Mouse (Mus musculus) ES-Bruce4 (cell line): ENCODE results near the gene Rab3a. TPM values are rescaled to one million over a fixed set of nuclear protein-coding genes. Genes with fewer than 3 reads are reported as not detected.

ENCODE experiments used
- H3K27ac ChIP-seq: 2 replicates; pipeline ENCODE4 v1.5.1; 2012; ENCODE audit warnings: low read length, inconsistent platforms; ENCODE audit not compliant: insufficient read depth
- H3K27me3 ChIP-seq: 2 replicates; pipeline ENCODE4 v1.6.1; 2012; ENCODE audit warnings: mild to moderate bottlenecking, low read length, inconsistent platforms; ENCODE audit not compliant: control insufficient read depth, poor library complexity, insufficient read depth, severe bottlenecking
- H3K36me3 ChIP-seq: 2 replicates; pipeline ENCODE4 v1.6.1; 2012; ENCODE audit warnings: inconsistent platforms, mild to moderate bottlenecking, low read length, moderate library complexity; ENCODE audit not compliant: control insufficient read depth, poor library complexity, insufficient read depth, severe bottlenecking
- H3K4me1 ChIP-seq: one replicate; pipeline ENCODE4 v1.8.1; 2011; ENCODE audit warnings: low read length; ENCODE audit not compliant: control insufficient read depth, insufficient read depth
- H3K4me3 ChIP-seq: 2 replicates; pipeline ENCODE4 v1.5.1; 2011; ENCODE audit warnings: low read depth, mild to moderate bottlenecking, low read length
- H3K9ac ChIP-seq: 2 replicates; pipeline ENCODE4 v1.6.1; 2012; ENCODE audit warnings: low read depth, mild to moderate bottlenecking, inconsistent platforms; ENCODE audit not compliant: poor library complexity, severe bottlenecking
- H3K9me3 ChIP-seq: replicated peaks from 2 replicates; pipeline ENCODE4 v1.6.1; 2012; ENCODE audit warnings: mild to moderate bottlenecking, low read length, inconsistent platforms; ENCODE audit not compliant: control insufficient read depth, poor library complexity, insufficient read depth, severe bottlenecking
- CTCF ChIP-seq: IDR thresholded peaks from one replicate; pipeline ENCODE4 v1.8.1; 2011; ENCODE audit warnings: low read depth, low read length
- EP300 ChIP-seq: IDR thresholded peaks from 2 replicates; pipeline ENCODE4 v1.6.1; 2011; ENCODE audit warnings: low read depth, low read length; ENCODE audit not compliant: insufficient read depth
- POLR2A ChIP-seq: IDR thresholded peaks from one replicate; pipeline ENCODE4 v1.8.1; 2011; ENCODE audit warnings: low read length; ENCODE audit not compliant: insufficient read depth
- polyA plus RNA-seq: library from polyadenylated mRNA; stranded (reverse); fragments of >200 nt; gene quantifications from 2 replicates; pipeline ENCODE4 v1.2.4, GENCODE M21; 2011; ENCODE audit warnings: low read depth; ENCODE audit not compliant: missing spikeins, insufficient read depth, insufficient read length

The Rab3a gene
- polyA plus RNA-seq, 1 experiment = 6.3 TPM

DNA sequence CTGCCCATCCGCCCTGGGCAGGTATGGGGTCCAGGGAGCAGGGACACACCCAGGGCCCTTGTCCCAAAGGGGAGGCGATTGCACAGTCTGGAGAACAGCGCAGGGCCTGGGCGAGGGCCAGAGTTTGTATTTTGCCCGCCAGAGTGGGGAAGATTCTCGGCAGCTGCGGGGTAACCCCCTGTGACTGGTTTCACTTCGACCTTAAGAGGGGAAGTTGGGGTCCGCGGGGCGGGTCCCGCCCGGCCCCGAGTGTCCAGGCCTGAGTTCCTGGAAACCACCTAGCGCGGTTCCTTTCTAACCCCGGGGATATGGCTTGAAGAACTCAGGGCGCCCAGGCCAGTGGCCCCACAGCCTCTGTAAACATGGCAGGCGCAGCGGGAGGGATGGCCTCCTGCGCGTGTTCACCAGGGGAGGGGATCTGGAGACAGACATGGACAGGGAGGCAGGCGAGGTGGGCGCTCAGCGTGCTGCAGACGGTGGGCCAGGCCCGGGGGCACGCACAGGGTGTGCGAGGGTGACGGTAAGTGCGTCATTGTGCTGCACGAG, 13.8 kb downstream of the Rab3a start:
- Histone ChIP-seq H3K4me1 (peaks cover 4% of the 10 kb centered on the region), H3K4me3 (peak overlapping the region; percentile 49), H3K27me3 (no peaks in the 10 kb centered on the region)

GRCm38 (mm10) chr8:70768956-70769355, 14.5 kb downstream of the Rab3a start:
- H3K36me3 ChIP-seq = peaks cover 2% of the 10 kb centered on the region
- H3K27ac ChIP-seq = peak overlapping the region; percentile 14; the same call in 1 of the 2 replicates
- H3K9ac ChIP-seq = peak overlapping the region; percentile 54
- H3K4me3 ChIP-seq = peak overlapping the region; percentile 49
- no peak for TF ChIP-seq EP300
- no peak for TF ChIP-seq CTCF
- no peak for TF ChIP-seq POLR2A
- H3K9me3 ChIP-seq = no peaks in the 10 kb centered on the region
- no peaks in the 10 kb centered on the region for H3K27me3 ChIP-seq
- peaks cover 4% of the 10 kb centered on the region for H3K4me1 ChIP-seq

More for the DNA sequence above, 13.8 kb downstream of the Rab3a start:
- H3K9me3 ChIP-seq = no peaks in the 10 kb centered on the region
- H3K9ac ChIP-seq = peak overlapping the region; percentile 54
- H3K36me3 ChIP-seq = peaks cover 7% of the 10 kb centered on the region
- H3K27ac ChIP-seq = peak overlapping the region; percentile 14; the same call in 1 of the 2 replicates
- TF ChIP-seq CTCF (no peak), EP300 (no peak), POLR2A (no peak)

GRCm38 (mm10) chr8:70769359-70769758, 14.9 kb downstream of the Rab3a start:
- peak overlapping the region; percentile 14; the same call in 1 of the 2 replicates for H3K27ac ChIP-seq
- TF ChIP-seq POLR2A (no peak), CTCF (no peak), EP300 (no peak)
- H3K4me1 ChIP-seq = peaks cover 4% of the 10 kb centered on the region
- H3K9ac ChIP-seq = peak overlapping the region; percentile 54
- no peaks in the 10 kb centered on the region; the same call in 1 of the 2 replicates for H3K36me3 ChIP-seq
- H3K4me3 ChIP-seq = peak overlapping the region; percentile 49
- H3K27me3 ChIP-seq = no peaks in the 10 kb centered on the region
- H3K9me3 ChIP-seq = no peaks in the 10 kb centered on the region

- Histone ChIP-seq H3K9me3 (no peaks in the 10 kb centered on the region), H3K27me3 (no peaks in the 10 kb centered on the region), H3K4me1 (peaks cover 4% of the 10 kb centered on the region), H3K9ac (no peak overlapping the region), H3K36me3 (no peaks in the 10 kb centered on the region), H3K4me3 (0 out of 2 replicates have a peak overlapping the region, but pooled peaks have one; percentile 0), H3K27ac (no peak overlapping the region)
- TF ChIP-seq POLR2A (no peak), EP300 (no peak), CTCF (no peak)
Observed at GRCm38 (mm10) chr8:70769858-70770257, 15.4 kb downstream of the Rab3a start.

DNA sequence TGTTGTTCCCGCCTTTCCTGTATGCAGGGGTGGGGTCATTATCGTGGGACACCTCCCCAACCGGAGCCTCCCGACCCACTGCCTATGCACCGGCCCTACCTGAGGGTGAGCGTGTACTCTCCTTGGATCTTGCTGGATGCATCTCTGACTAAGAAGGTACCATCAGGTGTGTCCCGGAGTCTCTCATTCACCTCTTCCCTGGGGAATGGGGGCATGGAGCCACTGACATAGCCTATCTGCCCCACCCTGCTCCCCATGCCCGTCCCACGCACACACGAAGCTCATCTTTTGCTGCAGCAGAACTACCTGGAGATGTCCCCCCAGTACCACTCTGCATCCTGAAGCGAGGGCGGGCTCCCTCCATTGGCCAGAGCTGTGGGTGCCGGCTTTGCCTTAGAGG, 16.3 kb downstream of the Rab3a start:
- H3K27ac ChIP-seq = no peak overlapping the region
- no peak overlapping the region for H3K9ac ChIP-seq
- no peaks in the 10 kb centered on the region for H3K9me3 ChIP-seq
- H3K4me1 ChIP-seq = peaks cover 4% of the 10 kb centered on the region
- no peaks in the 10 kb centered on the region for H3K36me3 ChIP-seq
- H3K4me3 ChIP-seq = no peak overlapping the region
- TF ChIP-seq EP300 (no peak), CTCF (no peak), POLR2A (no peak)
- H3K27me3 ChIP-seq = no peaks in the 10 kb centered on the region

DNA sequence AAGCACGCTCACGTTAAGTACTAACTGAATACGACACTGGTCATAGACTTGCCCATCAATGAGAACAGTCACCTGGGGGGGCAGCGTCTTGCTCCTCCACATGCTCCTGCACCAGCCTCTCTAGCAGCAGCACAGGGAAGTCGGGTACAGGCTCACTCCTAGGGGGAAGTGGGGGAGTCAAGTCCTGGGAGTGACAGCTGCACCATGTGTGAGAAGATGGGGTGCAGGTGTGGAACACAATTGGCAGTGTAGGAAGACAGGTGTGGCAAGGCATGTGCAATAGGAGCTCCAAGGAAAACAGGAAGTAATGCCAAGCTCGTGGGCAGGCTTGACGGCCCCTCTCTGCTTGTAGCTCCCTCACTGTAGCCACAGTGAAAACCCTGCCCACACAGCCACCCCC, 16.7 kb downstream of the Rab3a start:
- Histone ChIP-seq H3K36me3 (no peaks in the 10 kb centered on the region), H3K4me1 (peaks cover 4% of the 10 kb centered on the region), H3K27ac (no peak overlapping the region), H3K27me3 (no peaks in the 10 kb centered on the region), H3K4me3 (no peak overlapping the region), H3K9ac (no peak overlapping the region), H3K9me3 (no peaks in the 10 kb centered on the region)
- TF ChIP-seq CTCF = no peak
- no peak for TF ChIP-seq EP300
- no peak for TF ChIP-seq POLR2A
